Mouse (Mus musculus): ENCODE results near the gene Gm16405.
"Not testable (repeated sequence)": the region's sequence is repeated elsewhere in the genome, so short reads cannot be mapped to it uniquely, and the experiment has no call there.

Gm16405 gene

DNA sequence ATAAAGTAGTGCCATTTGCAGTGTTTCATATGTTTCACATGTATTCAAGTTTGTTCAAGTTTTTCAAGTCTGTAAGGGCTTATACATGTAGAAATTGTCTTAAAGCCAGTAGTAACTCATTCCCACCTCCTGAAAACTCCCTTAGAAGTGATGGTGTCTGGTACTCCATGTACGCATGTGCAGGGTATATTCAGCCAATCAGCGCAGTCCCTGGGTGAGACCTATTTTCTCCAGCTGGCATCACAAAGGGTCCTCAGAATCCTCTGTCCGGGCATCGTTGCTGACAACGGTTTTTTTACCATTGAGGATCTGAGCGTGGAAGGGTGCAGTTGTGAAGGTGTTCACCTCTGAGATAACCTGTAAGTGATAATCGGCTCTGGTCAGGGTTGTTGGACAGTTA is at the start of gene Gm16405:
TSS of gene Gm16405 (plus strand) at position 301 of the 400 bp plus-strand sequence.
- DNase-seq: not testable (repeated sequence)

All from cerebellum, adult 8-10 months (tissue).